In genomic region chr16:27388761-27389451, GRCm38 (mm10) we compare ENCODE assay signal across 8 mouse cellular contexts. TPM values are rescaled to one million over a fixed set of nuclear protein-coding genes. Genes with fewer than 3 reads are reported as not detected.
DNase-seq lines count a peak whose midpoint lies in the region; ATAC-seq and TF ChIP-seq lines count a peak whose summit lies in the region.

Ccdc50 (plus strand) TSS chr16:27388869.

- no peak for TF ChIP-seq EP300 in stomach, postnatal 0 days (optimal IDR thresholded peaks at IDR 0.05)

- under 1% methylated on average over 69 of the region's 69 CpGs for WGBS in forebrain, embryonic 10.5 days
- 0% methylated on average over 40 of the region's 69 CpGs for WGBS in heart, embryonic 14.5 days
- 0% methylated on average over 59 of the region's 69 CpGs for WGBS in liver, embryonic 15.5 days (ENCODE audit: insufficient replicate concordance)
- under 1% methylated on average over 69 of the region's 69 CpGs for WGBS in neural tube, embryonic 12.5 days
- WGBS in stomach, postnatal 0 days, result under 1% methylated on average over 59 of the region's 69 CpGs

- peaks cover 8% of the 10 kb centered on the region; the same call in 1 of the 2 replicates for H3K4me1 ChIP-seq in brown adipose tissue, adult 24 weeks (ENCODE audit: control insufficient read depth, insufficient read depth, insufficient read length, low read length)
- peaks cover 30% of the 10 kb centered on the region for H3K4me1 ChIP-seq in forebrain, embryonic 10.5 days
- peaks cover 3 to 21% of the 10 kb centered on the region in 2 experiments; a peak in 3 of 4 replicates for H3K4me1 ChIP-seq in heart, embryonic 14.5 days (ENCODE audit: control insufficient read depth in 2 of 2, insufficient read depth in 2 of 2, low read length in 2 of 2)
- H3K4me1 ChIP-seq in liver, embryonic 15.5 days (replicated peaks), result peaks cover 27% of the 10 kb centered on the region
- peaks cover 16% of the 10 kb centered on the region; the same call in 1 of the 2 replicates for H3K4me1 ChIP-seq in neural tube, embryonic 12.5 days
- H3K4me1 ChIP-seq in stomach, postnatal 0 days (replicated peaks; ENCODE audit: control insufficient read depth, insufficient read depth), result peaks cover 2% of the 10 kb centered on the region; the same call in 1 of the 2 replicates

- peak within 1 kb of the TSS; percentile 60 for H3K4me2 ChIP-seq in heart, embryonic 14.5 days (ENCODE audit: low read length)
- H3K4me2 ChIP-seq in liver, embryonic 15.5 days, result peak within 1 kb of the TSS; percentile 76
- peak within 1 kb of the TSS; percentile 68 for H3K4me2 ChIP-seq in neural tube, embryonic 12.5 days (replicated peaks)
- peak within 1 kb of the TSS; percentile 56 for H3K4me2 ChIP-seq in stomach, postnatal 0 days (replicated peaks; ENCODE audit: low read depth)

- no peaks in the 10 kb centered on the region for H3K9me3 ChIP-seq in forebrain, embryonic 10.5 days
- H3K9me3 ChIP-seq in heart, embryonic 14.5 days (ENCODE audit: control insufficient read depth, low read length), result no peaks in the 10 kb centered on the region
- no peaks in the 10 kb centered on the region for H3K9me3 ChIP-seq in liver, embryonic 15.5 days (replicated peaks)
- no peaks in the 10 kb centered on the region for H3K9me3 ChIP-seq in neural tube, embryonic 12.5 days
- no peaks in the 10 kb centered on the region for H3K9me3 ChIP-seq in stomach, postnatal 0 days (ENCODE audit: control insufficient read depth, low read length)

- H3K4me3 ChIP-seq in brown adipose tissue, adult 24 weeks (ENCODE audit: insufficient read depth, low read depth, low read length), result peak within 1 kb of the TSS; percentile 93
- H3K4me3 ChIP-seq in forebrain, embryonic 10.5 days, result peak within 1 kb of the TSS; percentile 89
- H3K4me3 ChIP-seq in heart, embryonic 14.5 days (ENCODE audit: control insufficient read depth in 1 of 2, insufficient read depth in 1 of 2, low read depth in 1 of 2, low read length in 2 of 2), result peak within 1 kb of the TSS; percentile 92 to 93
- H3K4me3 ChIP-seq in liver, embryonic 15.5 days (replicated peaks), result peak within 1 kb of the TSS; percentile 82
- peak within 1 kb of the TSS; percentile 86 for H3K4me3 ChIP-seq in neural tube, embryonic 12.5 days
- H3K4me3 ChIP-seq in stomach, postnatal 0 days (ENCODE audit: low read depth, low read length), result peak within 1 kb of the TSS; percentile 82

- no peaks in the 10 kb centered on the region for H3K36me3 ChIP-seq in forebrain, embryonic 10.5 days (replicated peaks)
- H3K36me3 ChIP-seq in heart, embryonic 14.5 days (ENCODE audit: control insufficient read depth, insufficient read depth, low read length), result no peaks in the 10 kb centered on the region
- no peaks in the 10 kb centered on the region for H3K36me3 ChIP-seq in liver, embryonic 15.5 days (replicated peaks)
- no peaks in the 10 kb centered on the region for H3K36me3 ChIP-seq in neural tube, embryonic 12.5 days
- H3K36me3 ChIP-seq in stomach, postnatal 0 days (ENCODE audit: control insufficient read depth, insufficient read depth, low read length), result no peaks in the 10 kb centered on the region

- peak within 1 kb of the TSS; percentile 77 for H3K27ac ChIP-seq in brown adipose tissue, adult 24 weeks (replicated peaks; ENCODE audit: low read depth, low read length)
- H3K27ac ChIP-seq in forebrain, embryonic 10.5 days, result peak within 1 kb of the TSS; percentile 98
- H3K27ac ChIP-seq in heart, embryonic 14.5 days (replicated peaks in 1 of 2; ENCODE audit: control insufficient read depth in 1 of 2, insufficient read depth in 1 of 2, low read depth in 2 of 2, low read length in 2 of 2), result peak within 1 kb of the TSS; percentile 91 to 96
- peak within 1 kb of the TSS; percentile 84 for H3K27ac ChIP-seq in liver, embryonic 15.5 days (replicated peaks)
- H3K27ac ChIP-seq in neural tube, embryonic 12.5 days, result peak within 1 kb of the TSS; percentile 86
- peak within 1 kb of the TSS; percentile 98 for H3K27ac ChIP-seq in stomach, postnatal 0 days (replicated peaks)

- H3K9ac ChIP-seq in heart, embryonic 14.5 days (ENCODE audit: low read length), result peak within 1 kb of the TSS; percentile 98
- peak within 1 kb of the TSS; percentile 80 for H3K9ac ChIP-seq in liver, embryonic 15.5 days
- peak within 1 kb of the TSS; percentile 97 for H3K9ac ChIP-seq in neural tube, embryonic 12.5 days
- H3K9ac ChIP-seq in stomach, postnatal 0 days (ENCODE audit: low read length), result peak within 1 kb of the TSS; percentile 99

- no peaks in the 10 kb centered on the region for H3K27me3 ChIP-seq in forebrain, embryonic 10.5 days (ENCODE audit: poor library complexity, severe bottlenecking)
- no peaks in the 10 kb centered on the region for H3K27me3 ChIP-seq in heart, embryonic 14.5 days (ENCODE audit: control insufficient read depth, insufficient read depth, low read length)
- no peaks in the 10 kb centered on the region for H3K27me3 ChIP-seq in liver, embryonic 15.5 days
- no peaks in the 10 kb centered on the region for H3K27me3 ChIP-seq in neural tube, embryonic 12.5 days (replicated peaks)
- no peaks in the 10 kb centered on the region for H3K27me3 ChIP-seq in stomach, postnatal 0 days (ENCODE audit: control insufficient read depth, insufficient read depth, low read length)

- peak; percentile 92 for ATAC-seq in heart, embryonic 14.5 days (ENCODE audit: insufficient number of reproducible peaks, insufficient read depth, low FRiP score, low read depth)
- peak; percentile 89 for ATAC-seq in liver, embryonic 15.5 days (ENCODE audit: insufficient read depth)
- ATAC-seq in neural tube, embryonic 12.5 days (ENCODE audit: low FRiP score, low read depth), result peak; percentile 96
- peak; percentile 98 for ATAC-seq in stomach, postnatal 0 days (ENCODE audit: low FRiP score, low TSS enrichment)

- peak; percentile 73 for DNase-seq in CD4-positive, CD25-positive, alpha-beta regulatory T cell, adult 2 months (ENCODE audit: low read depth, low spot score)
- peak; percentile 84 for DNase-seq in forebrain, embryonic 10.5 days (ENCODE audit: extremely low spot score, low spot score)
- peak; percentile 89 for DNase-seq in kidney, postnatal 10 days
- peak; percentile 92 for DNase-seq in stomach, postnatal 0 days (ENCODE audit: low spot score)

- TF ChIP-seq CTCF in stomach, postnatal 0 days (IDR thresholded peaks at IDR 0.05; ENCODE audit: low read depth), result 0 out of 2 replicates have a peak, but pooled peaks have one; percentile 13

RNA-seq across cellular contexts. Expression of gene Ccdc50, which starts in this region (rescaled TPM):
- 38.4 and 63.7 TPM in 2 replicates for polyA plus RNA-seq in brown adipose tissue, adult 24 weeks (2012; ENCODE audit: insufficient read depth, insufficient read length, missing spikeins)
- 55.0 and 58.5 TPM in 2 replicates for polyA plus RNA-seq in forebrain, embryonic 10.5 days (2016; fragmentation: Nextera tagmentation; extraction: Ambion mirVana)
- polyA plus RNA-seq in heart, embryonic 14.5 days (2014; fragmentation: Nextera tagmentation; extraction: Ambion mirVana), result 46.1 and 46.5 TPM in 2 replicates
- polyA plus RNA-seq in liver, embryonic 15.5 days (2015; fragmentation: Nextera tagmentation; extraction: Ambion mirVana), result 10.2 and 12.3 TPM in 2 replicates
- polyA plus RNA-seq in neural tube, embryonic 12.5 days (2016; fragmentation: Nextera tagmentation; extraction: Ambion mirVana), result 60.7 and 63.4 TPM in 2 replicates
- polyA plus RNA-seq in stomach, postnatal 0 days (2015; fragmentation: Nextera tagmentation; extraction: Ambion mirVana), result 21.3 and 24.2 TPM in 2 replicates

Comparison
In these comparisons a context has a peak if more than half of its experiments do, and no peak if none do; other contexts are left out.
1. Peak in every context shown above with its lines: DNase-seq, ATAC-seq, H3K4me3 ChIP-seq and H3K27ac ChIP-seq.